Mouse (Mus musculus) heart, adult 11 months (tissue): Measurements from ENCODE around the gene Xab2.
A peak's percentile ranks its signal among the peaks of the same experiment; 100 is the strongest.
"Not testable (repeated sequence)": the region's sequence is repeated elsewhere in the genome, so short reads cannot be mapped to it uniquely, and the experiment has no call there.

Experiments used
- DNase-seq: peaks from one replicate; pipeline ENCODE4 v3.0.0; 2022

Gene Xab2

DNA sequence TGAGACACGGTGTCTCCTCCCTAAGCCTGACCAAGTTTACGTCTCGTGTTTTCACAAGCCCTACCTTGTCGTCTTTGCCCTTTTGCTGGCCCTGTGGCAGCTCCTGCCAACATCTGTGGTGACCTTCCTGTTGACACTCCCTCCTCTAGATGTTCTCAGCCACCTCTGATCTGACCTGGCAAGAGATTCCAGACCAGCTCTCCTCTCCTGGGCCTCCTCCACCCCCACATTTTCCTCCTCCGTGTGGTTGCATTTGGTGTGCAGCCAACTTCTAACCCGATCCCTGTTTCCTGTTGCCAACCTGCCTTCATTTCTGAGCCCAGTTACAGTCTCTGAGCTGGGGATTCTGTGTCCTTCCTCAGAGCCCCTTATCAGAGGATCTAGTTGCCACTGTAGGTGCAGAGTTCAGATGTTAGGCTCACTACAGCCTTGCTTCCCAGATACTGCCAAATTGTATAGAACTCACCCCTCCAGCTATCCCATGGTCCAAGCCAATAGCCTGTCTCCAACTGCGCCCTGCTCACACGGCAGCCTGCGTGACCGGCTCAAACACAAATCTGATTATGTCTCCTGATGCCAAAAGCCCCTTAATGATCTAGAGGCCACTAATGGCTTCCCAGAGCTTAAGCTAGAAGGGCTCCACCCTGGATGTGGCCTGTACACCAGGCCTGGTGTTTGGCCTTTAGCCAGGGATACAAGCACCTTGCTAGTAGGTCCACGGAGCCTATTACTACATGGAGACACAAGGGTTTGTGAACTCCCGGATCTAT is 11.9 kb downstream of the Xab2 start:
- peak; percentile 94 for DNase-seq

DNA sequence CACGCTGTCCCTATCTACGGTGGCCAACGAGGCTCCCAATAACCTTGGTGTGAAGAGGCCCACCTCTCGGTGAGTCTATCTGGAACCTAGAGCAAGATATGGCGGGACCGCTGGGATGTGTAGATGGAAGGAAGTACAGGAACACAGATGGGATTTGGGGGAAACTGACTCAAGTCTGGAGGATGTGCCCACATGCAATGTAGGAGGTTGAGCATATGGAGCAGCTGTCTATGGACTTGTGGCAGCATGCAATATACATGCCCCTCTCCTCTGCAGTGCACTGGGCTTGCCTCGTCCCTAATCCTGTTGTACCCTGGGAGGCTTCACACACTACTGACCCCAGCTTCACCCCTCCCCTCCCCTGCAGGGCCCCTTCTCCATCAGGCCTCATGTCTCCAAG is 13.3 kb downstream of the Xab2 start:
- no peak for DNase-seq

DNA sequence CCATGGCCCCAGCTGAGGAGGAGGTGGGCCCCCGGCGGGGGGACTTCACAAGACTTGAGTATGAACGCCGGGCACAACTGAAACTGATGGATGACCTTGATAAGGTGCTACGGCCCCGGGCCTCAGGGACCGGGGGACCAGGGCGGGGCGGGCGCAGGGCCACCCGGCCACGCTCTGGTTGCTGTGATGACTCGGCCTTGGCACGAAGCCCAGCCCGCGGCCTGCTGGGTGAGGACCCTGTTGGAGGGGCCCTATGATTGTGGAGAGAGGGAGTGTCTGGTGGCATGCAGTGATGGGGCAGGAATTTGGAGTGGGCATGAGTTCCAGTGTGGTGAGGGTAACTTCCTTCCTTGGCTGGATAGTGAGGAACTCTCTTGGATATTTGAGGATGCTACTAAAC is 14.5 kb downstream of the Xab2 start:
- DNase-seq: peak; percentile 90

DNA sequence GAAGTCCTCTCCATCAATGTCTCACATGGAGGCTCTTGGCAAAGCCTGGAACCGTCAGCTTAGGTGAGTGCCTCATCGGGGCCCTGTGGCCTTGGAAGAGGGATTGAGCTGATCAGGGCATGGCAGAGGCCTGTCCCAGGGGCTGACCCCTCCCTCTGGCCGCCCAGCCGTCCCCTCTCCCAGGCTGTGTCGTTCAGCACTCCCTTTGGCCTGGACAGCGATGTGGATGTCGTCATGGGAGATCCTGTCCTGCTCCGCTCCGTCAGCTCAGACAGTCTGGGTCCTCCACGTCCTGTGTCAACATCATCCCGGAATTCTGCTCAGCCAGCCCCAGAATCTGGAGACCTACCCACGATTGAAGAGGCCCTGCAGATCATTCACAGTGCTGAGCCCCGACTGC is 17.7 kb downstream of the Xab2 start:
- no peak for DNase-seq

DNA sequence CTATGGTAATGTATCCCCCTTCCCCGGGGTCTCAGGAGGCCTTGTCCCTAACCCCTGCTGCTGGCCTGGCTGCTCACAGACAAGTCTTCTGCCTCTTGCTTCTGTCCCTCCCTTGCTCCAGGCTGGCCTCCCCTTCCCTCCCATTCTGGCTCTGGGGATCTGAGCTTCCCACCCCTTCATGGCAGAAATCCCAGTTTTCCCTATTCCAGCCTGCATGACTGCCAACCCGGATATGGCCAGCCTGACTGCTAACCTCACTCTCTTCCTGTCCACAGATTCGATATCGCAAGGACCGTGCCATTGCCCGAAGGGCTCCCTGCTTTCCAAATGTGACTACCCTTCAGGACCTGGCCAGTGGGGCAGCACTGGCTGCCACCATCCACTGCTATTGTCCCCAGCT is 20.7 kb downstream of the Xab2 start:
- DNase-seq: peak; percentile 98

DNA sequence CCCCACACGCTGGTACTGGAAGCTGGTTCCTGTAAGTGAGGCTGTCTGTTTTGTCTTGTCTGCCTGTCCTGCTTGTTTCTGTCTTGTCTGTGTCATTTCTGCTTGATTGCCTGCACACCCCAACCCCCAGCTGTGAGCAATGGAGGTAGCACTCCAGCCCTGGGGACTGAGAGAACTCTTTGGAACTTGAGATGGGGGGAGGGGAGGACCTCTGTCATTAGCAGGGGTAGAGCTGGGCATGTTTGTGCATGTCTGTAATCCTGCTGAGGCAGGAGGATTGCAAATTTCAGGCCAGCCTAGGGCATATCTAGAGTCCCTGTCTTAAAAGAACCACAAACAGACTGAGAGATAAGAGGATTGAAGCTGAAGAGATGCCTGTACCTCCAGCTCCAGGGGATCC is 21.9 kb downstream of the Xab2 start:
- DNase-seq: no peak

DNA sequence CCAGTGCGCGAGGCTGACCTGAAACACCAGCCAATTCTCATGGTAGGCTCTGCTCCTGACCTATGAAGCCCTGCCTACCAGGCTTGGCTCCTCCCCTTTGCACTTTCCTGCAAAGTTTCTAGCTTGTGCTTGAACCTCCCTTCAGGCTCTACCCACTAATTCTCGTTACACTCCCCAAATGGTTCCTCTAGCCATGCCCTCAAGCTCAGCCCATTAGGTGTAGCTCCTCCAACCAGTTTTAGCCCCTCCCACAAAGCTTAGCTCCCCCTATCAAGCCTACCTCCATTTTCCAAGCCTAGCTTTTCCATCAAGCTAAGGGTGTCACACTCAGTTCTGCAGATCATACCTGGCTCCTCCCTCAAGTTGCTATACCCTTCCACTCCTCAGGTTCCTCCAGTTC is 23.1 kb downstream of the Xab2 start:
- no peak for DNase-seq

DNA sequence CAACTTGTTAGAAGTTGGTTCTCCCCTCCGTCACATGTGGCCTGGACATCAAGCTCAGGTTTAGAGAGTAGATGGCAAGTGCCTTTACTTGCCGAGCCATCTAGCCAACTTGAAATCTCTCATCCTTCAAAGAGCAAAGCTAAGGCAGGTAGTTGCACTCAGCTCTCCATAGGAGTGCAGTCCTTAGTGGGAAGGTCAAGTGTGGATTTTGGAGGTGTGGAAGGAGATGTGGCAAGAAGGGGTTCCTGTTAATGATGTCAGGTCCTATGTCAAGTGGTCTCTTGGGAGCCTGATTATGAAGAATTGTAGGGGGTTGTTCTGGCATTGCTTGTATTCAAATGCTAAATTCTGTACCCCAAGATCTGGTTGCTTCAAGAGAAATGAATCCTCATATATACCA is 26.6 kb downstream of the Xab2 start:
- no peak for DNase-seq

DNA sequence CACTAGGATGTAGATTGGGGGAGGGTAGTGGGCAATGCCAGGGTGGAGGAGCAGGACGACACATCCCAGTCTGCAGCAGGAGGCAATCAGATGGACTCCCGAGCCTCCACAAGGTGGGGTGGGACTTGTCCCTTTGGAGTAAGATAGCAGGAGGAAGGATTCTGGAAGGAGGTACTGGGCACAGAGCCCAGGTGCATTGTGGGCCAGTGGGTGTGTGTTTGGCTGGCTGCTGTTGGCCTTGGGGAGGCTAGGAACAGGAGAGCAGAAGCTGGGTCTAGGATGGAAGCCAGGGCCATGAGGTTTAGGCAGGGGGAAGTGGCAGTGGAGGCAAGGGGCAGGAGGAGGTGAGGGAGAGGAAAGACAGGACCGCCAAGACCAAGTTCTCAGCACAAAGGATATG is 27.6 kb downstream of the Xab2 start:
- DNase-seq: peak; percentile 87

DNA sequence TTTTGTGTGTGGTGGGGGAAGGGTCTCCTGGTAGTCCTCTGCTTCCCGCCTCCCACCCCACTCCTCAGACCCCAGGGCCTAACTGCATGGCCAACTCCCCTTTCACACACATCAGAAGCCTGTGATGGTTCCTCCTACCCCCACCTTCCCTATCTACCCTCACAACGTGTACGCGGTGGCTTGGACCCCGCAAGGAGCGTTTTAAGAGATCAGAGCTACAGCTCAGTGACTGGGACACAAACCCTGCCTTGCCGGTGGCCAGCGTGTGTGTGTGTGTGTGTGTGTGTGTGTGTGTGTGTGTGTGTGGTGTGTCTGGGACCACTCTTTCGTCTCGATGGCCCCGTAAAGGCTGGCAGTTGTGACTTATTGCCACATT is 32.9 kb downstream of the Xab2 start:
- DNase-seq: no peak

DNA sequence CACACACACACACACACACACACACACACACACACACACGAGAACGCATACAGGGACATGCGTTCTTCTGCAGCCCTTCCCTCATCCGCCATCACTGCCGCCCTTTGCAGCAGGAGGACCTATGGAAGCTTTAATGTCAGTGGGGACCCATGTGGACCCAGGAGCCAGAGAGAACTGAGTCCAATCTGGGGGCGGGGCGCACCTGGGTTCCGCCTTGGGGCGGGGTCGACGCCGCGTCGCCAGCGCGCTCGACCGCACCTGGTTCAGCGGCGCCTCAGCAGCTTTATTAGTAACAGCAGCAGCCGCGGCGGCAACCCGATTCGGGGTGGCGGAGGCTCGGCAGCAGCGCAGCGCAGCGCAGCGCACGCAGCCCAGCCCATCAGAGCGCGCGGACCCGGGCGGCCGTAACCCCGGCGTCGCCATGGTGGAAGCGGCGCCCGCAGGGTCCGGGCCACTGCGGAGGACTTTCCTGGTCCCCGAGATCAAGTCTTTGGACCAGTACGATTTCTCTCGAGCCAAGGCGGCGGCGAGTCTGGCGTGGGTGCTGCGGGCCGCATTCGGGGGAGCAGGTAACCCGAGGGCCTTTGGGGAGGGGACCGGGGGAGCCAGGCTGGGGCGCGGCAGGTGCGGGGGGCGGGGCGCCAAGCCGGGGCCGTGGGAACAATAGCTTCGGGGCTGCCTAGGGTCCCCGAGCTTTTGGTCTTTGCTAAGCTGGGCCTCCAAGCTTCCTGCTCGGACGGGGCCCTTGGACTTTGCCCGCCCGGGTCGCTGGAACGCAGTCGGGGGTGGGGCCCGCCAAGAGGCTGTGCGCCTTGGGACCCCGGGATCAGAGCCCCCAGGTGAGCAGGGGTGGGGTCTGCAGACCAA is 33.5 kb downstream of the Xab2 start:
- DNase-seq: peak; percentile 85

DNA sequence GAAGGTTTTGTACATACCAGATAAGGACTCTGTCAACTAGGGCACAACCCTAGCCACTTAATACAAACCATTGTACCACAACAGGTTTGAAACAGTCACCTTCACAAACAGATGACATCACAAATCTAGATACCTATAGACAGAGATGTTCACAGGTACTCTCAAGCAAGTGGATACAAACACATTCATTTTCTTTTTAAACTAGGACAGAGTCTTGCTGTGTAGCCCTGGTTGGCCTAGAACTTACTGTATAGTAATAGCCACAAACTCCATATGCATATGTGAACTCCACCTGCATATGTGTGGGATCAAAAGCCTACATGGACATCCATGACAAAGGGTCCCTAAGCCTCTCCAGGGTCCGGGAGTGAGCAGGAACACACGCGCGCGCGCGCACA is 34.1 kb downstream of the Xab2 start, which contains the start of gene Camsap3:
Gene Camsap3 (plus strand): TSS at position 301 of the 398 bp plus-strand sequence.
- DNase-seq: no peak

DNA sequence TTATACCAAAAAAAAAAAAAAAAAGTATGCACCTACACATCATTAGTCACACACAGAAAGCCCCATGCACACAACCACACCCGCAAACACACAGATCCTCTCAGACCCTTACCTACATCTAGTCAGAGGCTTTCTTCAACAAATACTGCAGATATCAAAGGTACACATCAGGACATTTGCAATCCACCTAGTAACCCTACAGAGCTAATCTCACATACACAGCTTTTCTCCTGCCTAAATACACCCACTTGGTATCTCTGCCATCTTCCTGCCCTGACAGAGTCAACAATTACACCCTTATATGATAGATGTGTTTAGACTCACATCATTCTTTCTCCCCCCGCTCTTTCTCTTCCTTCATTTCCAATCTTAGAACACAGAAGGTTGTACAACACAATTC is 34.7 kb downstream of the Xab2 start:
- no peak for DNase-seq

DNA sequence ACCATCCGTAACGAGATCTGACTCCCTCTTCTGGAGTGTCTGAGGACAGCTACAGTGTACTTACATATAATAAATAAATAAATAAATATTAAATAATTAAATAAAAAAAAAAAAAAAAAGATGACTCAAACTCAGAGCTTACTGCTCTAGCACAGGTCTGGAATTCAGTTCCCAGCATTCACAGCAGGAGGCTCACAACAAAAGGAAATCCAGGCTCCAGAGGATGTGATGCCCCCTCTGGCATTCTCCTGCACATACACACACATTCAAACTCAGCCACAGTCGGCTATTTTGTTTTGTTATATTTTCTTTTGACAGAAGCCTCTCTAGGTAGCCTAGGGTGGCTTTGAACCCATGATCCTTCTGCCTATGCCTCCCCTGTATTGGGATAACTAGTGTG is 39.2 kb downstream of the Xab2 start:
- DNase-seq: not testable (repeated sequence)

DNA sequence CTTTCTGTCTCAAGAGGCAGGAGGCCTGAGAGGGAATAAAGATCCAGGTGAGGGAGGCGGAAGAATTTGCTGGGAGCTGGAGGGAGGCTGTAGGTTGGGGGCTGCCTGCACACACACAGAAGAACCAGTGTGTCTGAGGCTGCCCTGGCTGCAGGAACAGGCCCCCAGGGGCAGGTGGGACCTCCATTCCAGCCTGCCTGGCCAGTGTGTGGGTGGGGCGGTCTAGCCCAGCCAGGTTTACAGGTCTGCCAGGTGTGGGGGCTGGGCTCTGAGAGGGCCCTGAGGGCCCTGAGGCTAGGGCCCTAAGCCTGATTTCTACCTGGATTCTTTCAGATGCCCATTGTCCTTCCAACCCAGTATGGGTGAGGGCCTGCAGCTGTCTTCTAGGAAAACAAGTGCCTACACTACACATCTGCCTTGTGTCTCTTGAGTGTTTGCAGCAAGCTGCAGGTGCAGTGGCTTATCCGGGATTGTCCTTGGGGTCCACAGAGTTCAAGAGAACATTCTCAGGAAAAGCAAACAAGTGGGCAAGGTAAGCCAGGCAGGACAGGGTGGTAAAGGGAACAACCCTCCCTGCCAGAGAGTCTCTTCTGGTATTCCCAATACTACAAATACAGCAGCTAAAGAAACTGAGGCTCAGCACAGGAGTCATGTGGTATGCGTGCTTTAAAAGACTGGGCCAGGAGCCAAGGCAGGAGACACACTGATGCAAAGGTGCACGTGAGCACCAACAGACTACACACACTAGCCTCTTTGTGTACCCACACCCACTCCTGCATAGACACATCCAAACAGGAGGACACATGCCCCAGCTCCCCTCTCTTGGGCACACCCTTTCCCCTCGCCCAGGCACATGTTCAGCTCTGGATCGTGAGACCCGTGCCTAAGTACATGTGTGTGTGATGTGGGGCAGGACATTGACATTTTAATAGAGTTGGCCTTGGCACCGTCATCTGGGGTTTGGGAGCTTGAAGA is 41.4 kb downstream of the Xab2 start:
- DNase-seq: peak; percentile 80

DNA sequence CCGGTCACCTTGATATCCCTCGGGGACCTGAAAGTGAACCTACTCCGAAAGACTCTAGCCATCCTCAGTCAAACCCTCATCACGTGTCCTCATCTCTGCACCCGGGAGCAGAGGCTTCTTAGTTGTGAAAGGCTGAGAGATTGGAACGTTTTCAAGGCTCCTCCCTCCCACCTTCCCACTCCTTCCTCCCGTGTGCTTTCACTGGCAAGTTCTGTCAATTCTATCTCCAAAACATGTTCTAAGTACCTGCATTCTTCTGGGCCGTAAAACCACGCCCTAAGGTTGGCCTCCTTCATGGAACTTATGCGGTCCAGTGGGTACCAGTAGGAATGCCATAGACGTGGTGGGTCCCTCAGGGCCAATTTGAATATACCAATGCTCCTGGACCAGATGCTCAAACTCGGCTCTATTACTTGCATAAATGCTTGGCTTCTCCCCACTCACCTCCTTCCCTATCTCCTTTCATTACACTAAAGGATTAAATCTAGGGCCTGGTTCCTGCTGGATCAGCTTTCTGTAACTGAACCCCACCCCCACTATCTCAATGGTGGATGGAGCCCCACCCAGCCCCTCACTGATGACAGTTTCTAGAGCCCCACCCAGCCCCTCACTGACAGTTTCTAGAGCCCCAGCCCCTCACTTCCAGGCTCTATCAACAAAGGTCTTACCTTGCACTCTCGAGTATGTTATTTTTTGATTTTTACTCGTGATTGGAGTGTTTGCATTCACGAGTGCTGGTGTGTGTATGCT is 44.7 kb downstream of the Xab2 start:
- DNase-seq: no peak

DNA sequence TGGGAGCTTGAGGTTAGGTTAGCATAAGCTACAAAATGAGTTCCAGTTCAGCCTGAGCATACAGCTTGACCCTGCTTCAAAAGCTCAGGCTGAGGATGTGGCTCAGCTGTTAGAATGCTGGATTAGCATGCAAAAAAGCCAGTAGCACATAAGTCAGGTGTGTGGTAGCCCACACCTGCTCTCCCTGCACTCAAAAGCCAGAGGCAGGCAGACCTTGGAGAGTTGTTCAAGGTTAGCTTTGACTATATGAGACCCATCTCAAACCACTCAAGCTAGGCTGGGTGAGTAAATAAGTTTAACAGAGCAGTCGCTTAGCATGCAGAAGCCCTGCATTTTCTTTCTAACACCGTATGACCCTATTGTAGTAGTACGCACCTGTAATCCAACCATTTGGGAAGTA is 46.6 kb downstream of the Xab2 start:
- DNase-seq: peak; percentile 74

DNA sequence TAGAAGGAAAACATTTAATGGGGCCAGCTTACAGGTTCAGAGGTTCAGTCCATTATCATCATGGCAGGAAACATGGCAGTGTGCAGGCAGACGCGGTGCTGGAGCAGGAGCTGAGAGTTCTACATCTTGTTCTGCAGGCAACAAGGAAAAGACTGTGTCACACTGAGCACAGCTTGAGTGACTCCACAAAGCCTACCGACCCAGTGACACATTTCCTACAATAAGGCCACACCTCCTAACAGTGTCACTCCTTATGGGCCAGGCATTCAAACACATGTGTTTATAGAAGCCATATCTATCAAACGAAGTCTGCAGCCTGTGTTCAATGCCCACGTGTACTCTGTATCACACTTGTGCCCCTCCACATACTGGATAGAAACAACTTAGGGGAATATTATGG is 51.3 kb downstream of the Xab2 start:
- peak; percentile 52 for DNase-seq

DNA sequence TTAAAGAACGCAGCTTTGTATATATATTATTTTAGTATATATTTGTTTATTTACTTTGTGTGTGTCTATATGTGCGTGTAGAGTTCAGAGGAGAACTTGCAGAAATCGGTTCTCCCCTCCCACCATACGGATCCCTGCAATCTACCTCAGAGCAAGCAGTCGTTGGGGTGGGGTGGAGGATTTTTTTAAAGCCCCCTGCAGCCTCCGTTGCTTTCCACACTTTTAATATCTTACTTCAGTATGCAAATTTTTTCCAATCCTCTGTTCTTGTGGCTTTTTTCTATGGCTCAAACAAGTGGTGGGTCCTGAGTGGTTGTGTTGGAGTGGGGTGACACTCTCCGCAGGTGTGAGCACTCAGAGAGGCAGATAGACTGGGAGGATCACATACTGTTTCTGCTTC is 52.7 kb downstream of the Xab2 start:
- DNase-seq: peak; percentile 52

DNA sequence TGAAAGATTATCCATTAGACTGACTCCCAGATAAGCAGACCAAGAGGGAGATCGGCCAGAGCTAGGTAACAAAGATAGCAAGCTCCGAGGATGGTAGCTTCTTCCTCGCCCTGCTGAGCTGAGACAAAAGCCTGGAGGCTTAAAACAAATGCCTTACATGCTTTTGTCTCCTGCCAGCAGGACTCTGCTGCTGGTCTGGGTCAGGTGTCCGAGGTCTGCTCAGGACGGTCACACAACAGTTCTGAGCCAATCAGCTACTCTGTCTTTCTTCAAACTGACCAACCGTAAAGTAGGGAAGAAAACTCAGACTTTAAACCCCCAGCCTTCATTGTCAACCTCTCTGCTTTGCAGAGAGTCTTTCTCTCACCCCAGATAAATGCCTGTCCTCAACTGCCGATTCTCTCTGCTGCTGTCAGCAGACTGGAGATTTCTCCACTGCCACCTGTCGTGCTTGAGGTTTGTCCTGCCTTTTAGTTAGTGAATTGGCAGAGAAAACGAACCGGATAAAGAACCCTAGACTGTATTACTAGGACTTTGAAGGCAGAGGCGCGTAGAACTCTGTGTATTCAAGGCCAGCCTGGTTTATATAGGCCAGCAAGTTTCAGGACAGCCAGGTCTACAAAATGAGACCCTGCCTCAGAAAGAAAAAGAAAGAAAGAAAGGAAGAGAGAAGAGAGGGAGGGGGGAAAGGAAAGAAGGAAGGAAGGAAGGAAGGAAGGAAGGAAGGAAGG is 53.3 kb downstream of the Xab2 start, which contains the start of gene C330021F23Rik:
Gene C330021F23Rik (plus strand): TSS at position 350 of the 731 bp plus-strand sequence.
- DNase-seq: peak; percentile 86
